Mouse (Mus musculus): ENCODE measurements around the gene C1qtnf7. TPM values are rescaled to one million over a fixed set of nuclear protein-coding genes. Genes with fewer than 3 reads are reported as not detected.
A peak's percentile ranks its signal among the peaks of the same experiment; 100 is the strongest.

Gene C1qtnf7
- polyA plus RNA-seq, 1 experiment from 2014 or later, result 7.8 TPM

GRCm38 (mm10) chr5:43621575-43622299, 106.4 kb downstream of the C1qtnf7 start:
- H3K4me3 ChIP-seq, result no peak overlapping the region
- no peaks in the 10 kb centered on the region for H3K9me3 ChIP-seq
- H3K27me3 ChIP-seq, result no peaks in the 10 kb centered on the region
- H3K27ac ChIP-seq, result no peak overlapping the region
- WGBS, result 76% methylated on average over 7 of the region's 7 CpGs
- no peak for ATAC-seq (ENCODE audit: insufficient number of reproducible peaks, insufficient read depth, low FRiP score, low TSS enrichment, low read depth)
- H3K9ac ChIP-seq, result no peak overlapping the region
- H3K4me1 ChIP-seq, result no peaks in the 10 kb centered on the region
- H3K4me2 ChIP-seq, result no peak overlapping the region
- no peaks in the 10 kb centered on the region for H3K36me3 ChIP-seq

- H3K4me1 ChIP-seq, result no peaks in the 10 kb centered on the region
- ATAC-seq (ENCODE audit: insufficient number of reproducible peaks, insufficient read depth, low FRiP score, low TSS enrichment, low read depth), result no peak
- no peaks in the 10 kb centered on the region for H3K36me3 ChIP-seq
- 73% methylated on average over 4 of the region's 4 CpGs for WGBS
- no peak overlapping the region for H3K4me3 ChIP-seq
- H3K27ac ChIP-seq, result no peak overlapping the region
- H3K9ac ChIP-seq, result no peak overlapping the region
- no peaks in the 10 kb centered on the region for H3K27me3 ChIP-seq
- no peak overlapping the region for H3K4me2 ChIP-seq
- H3K9me3 ChIP-seq, result no peaks in the 10 kb centered on the region
Measured at GRCm38 (mm10) chr5:43625407-43625806, 110.1 kb downstream of the C1qtnf7 start.

- Histone ChIP-seq H3K27ac (no peak overlapping the region), H3K9ac (no peak overlapping the region), H3K4me3 (no peak overlapping the region), H3K36me3 (no peaks in the 10 kb centered on the region), H3K27me3 (no peaks in the 10 kb centered on the region), H3K4me2 (no peak overlapping the region), H3K9me3 (no peaks in the 10 kb centered on the region), H3K4me1 (no peaks in the 10 kb centered on the region)
- ATAC-seq (ENCODE audit: insufficient number of reproducible peaks, insufficient read depth, low FRiP score, low TSS enrichment, low read depth), result no peak
- 78% methylated on average over 5 of the region's 5 CpGs for WGBS
Measured at GRCm38 (mm10) chr5:43634071-43634601, 118.8 kb downstream of the C1qtnf7 start.

GRCm38 (mm10) chr5:43634602-43635081, 119.3 kb downstream of the C1qtnf7 start:
- Histone ChIP-seq H3K36me3 (no peaks in the 10 kb centered on the region), H3K4me1 (no peaks in the 10 kb centered on the region), H3K4me3 (no peak overlapping the region), H3K27me3 (no peaks in the 10 kb centered on the region), H3K4me2 (no peak overlapping the region), H3K9me3 (no peaks in the 10 kb centered on the region), H3K27ac (no peak overlapping the region), H3K9ac (no peak overlapping the region)
- 21% methylated on average over 9 of the region's 9 CpGs for WGBS
- ATAC-seq (ENCODE audit: insufficient number of reproducible peaks, insufficient read depth, low FRiP score, low TSS enrichment, low read depth), result no peak

GRCm38 (mm10) chr5:43645020-43645419, 129.7 kb downstream of the C1qtnf7 start:
- no peaks in the 10 kb centered on the region for H3K9me3 ChIP-seq
- H3K9ac ChIP-seq, result no peak overlapping the region
- no peak overlapping the region for H3K4me3 ChIP-seq
- H3K4me2 ChIP-seq, result no peak overlapping the region
- 26% methylated on average over 4 of the region's 4 CpGs for WGBS
- peak overlapping the region; percentile 23 for H3K27ac ChIP-seq
- no peaks in the 10 kb centered on the region for H3K27me3 ChIP-seq
- H3K36me3 ChIP-seq, result no peaks in the 10 kb centered on the region
- ATAC-seq (ENCODE audit: insufficient number of reproducible peaks, insufficient read depth, low FRiP score, low TSS enrichment, low read depth), result no peak
- H3K4me1 ChIP-seq, result peaks cover 16% of the 10 kb centered on the region; the same call in 1 of the 2 replicates

GRCm38 (mm10) chr5:43647098-43647774, 131.9 kb downstream of the C1qtnf7 start:
- H3K9ac ChIP-seq, result no peak overlapping the region
- H3K27ac ChIP-seq, result no peak overlapping the region
- H3K9me3 ChIP-seq, result no peaks in the 10 kb centered on the region
- no peaks in the 10 kb centered on the region for H3K27me3 ChIP-seq
- no peak overlapping the region for H3K4me2 ChIP-seq
- H3K4me1 ChIP-seq, result peaks cover 16% of the 10 kb centered on the region; the same call in 1 of the 2 replicates
- no peak for ATAC-seq (ENCODE audit: insufficient number of reproducible peaks, insufficient read depth, low FRiP score, low TSS enrichment, low read depth)
- H3K36me3 ChIP-seq, result no peaks in the 10 kb centered on the region
- 80% methylated on average over 12 of the region's 12 CpGs for WGBS
- H3K4me3 ChIP-seq, result no peak overlapping the region

- ATAC-seq (ENCODE audit: insufficient number of reproducible peaks, insufficient read depth, low FRiP score, low TSS enrichment, low read depth), result no peak
Measured at GRCm38 (mm10) chr5:43661498-43661897, 146.2 kb downstream of the C1qtnf7 start.

GRCm38 (mm10) chr5:43661997-43662961, 146.9 kb downstream of the C1qtnf7 start, which contains the start of gene Cc2d2a:
Gene Cc2d2a (plus strand): TSS chr5:43662346.
- 0 out of 2 replicates have a peak, but pooled peaks have one; percentile 53 for ATAC-seq (ENCODE audit: insufficient number of reproducible peaks, insufficient read depth, low FRiP score, low TSS enrichment, low read depth)
- Histone ChIP-seq H3K9ac (peak within 1 kb of the TSS; percentile 73), H3K27ac (peak within 1 kb of the TSS; percentile 87), H3K36me3 (no peaks in the 10 kb centered on the region), H3K9me3 (no peaks in the 10 kb centered on the region), H3K4me2 (peak within 1 kb of the TSS; percentile 60), H3K27me3 (no peaks in the 10 kb centered on the region), H3K4me1 (peaks cover 17% of the 10 kb centered on the region), H3K4me3 (peak within 1 kb of the TSS; percentile 46)
- 6% methylated on average over 19 of the region's 19 CpGs for WGBS

More at GRCm38 (mm10) chr5:43661498-43661897, 146.2 kb downstream of the C1qtnf7 start:
- Histone ChIP-seq H3K27ac (peak overlapping the region; percentile 87; the same call in 1 of the 2 replicates), H3K4me2 (0 out of 2 replicates have a peak overlapping the region, but pooled peaks have one; percentile 60), H3K36me3 (no peaks in the 10 kb centered on the region), H3K4me1 (peaks cover 17% of the 10 kb centered on the region), H3K9me3 (no peaks in the 10 kb centered on the region), H3K27me3 (no peaks in the 10 kb centered on the region), H3K4me3 (no peak overlapping the region), H3K9ac (peak overlapping the region; percentile 73; the same call in 1 of the 2 replicates)
- 90% methylated on average over 3 of the region's 3 CpGs for WGBS

- H3K4me1 ChIP-seq, result peaks cover 17% of the 10 kb centered on the region
- no peaks in the 10 kb centered on the region for H3K9me3 ChIP-seq
- H3K4me2 ChIP-seq, result peak overlapping the region; percentile 60
- H3K9ac ChIP-seq, result no peak overlapping the region
- no peak overlapping the region for H3K4me3 ChIP-seq
- H3K36me3 ChIP-seq, result no peaks in the 10 kb centered on the region
- no peak for ATAC-seq (ENCODE audit: insufficient number of reproducible peaks, insufficient read depth, low FRiP score, low TSS enrichment, low read depth)
- H3K27me3 ChIP-seq, result no peaks in the 10 kb centered on the region
- WGBS, result 69% methylated on average over 6 of the region's 6 CpGs
- H3K27ac ChIP-seq, result no peak overlapping the region
Measured at GRCm38 (mm10) chr5:43663531-43663930, 148.2 kb downstream of the C1qtnf7 start.

GRCm38 (mm10) chr5:43665144-43665543, 149.8 kb downstream of the C1qtnf7 start:
- H3K9ac ChIP-seq, result no peak overlapping the region
- H3K4me3 ChIP-seq, result no peak overlapping the region
- WGBS, result 26% methylated on average over 5 of the region's 5 CpGs
- no peaks in the 10 kb centered on the region for H3K36me3 ChIP-seq
- no peak overlapping the region for H3K4me2 ChIP-seq
- no peaks in the 10 kb centered on the region for H3K27me3 ChIP-seq
- no peak overlapping the region for H3K27ac ChIP-seq
- ATAC-seq (ENCODE audit: insufficient number of reproducible peaks, insufficient read depth, low FRiP score, low TSS enrichment, low read depth), result no peak
- no peaks in the 10 kb centered on the region for H3K9me3 ChIP-seq
- peaks cover 17% of the 10 kb centered on the region for H3K4me1 ChIP-seq

Data from embryonic facial prominence, embryonic 13.5 days (tissue).